Mouse (Mus musculus): ENCODE results near the gene Pnmal1.

Gene Pnmal1

DNA sequence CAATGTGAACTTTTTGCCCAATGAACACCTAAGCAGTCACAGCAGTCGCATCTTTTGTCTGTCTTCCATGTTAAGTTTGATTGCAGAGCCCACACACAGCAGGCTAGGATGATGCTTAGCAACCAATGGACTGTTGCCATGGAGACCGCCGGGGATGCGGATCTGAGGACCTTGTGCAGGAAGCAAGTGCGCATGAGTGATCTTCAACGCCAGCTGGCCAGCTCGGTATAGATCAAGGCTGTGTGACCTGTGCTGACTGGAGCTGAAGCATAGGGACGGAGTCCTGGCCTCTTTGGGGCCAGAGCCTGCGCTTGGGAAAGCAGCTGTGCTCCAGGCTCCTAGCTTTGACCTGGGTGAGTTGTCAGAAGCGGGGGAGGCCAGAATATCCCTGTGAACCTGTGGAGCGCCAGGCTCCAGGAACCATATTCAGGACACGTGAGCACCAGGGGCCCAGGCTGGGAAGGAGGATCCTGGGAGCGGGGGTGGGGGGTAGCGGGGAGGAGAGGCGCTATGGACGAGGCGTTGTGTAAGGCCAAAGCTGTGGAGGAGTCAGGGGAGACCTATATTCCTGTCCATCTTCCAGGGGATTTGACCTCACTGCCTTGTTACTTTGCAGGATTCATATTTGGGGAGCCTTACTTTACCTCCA, at the start of gene Pnmal1:
Pnmal1 (plus strand) TSS at position 141 of the 649 bp plus-strand sequence.
- in situ Hi-C loops (cut with MseI, MboI): loop anchor here in 1 of 2 experiments (5.0 kb wide), 1 partner anchor 38 kb away; no protein-coding TSS in a partner anchor

GRCm38 (mm10) chr7:16909909-16910308, 49.6 kb upstream of the Pnmal1 start:
- in situ Hi-C loops (cut with MseI, MboI): no loop called here

DNA sequence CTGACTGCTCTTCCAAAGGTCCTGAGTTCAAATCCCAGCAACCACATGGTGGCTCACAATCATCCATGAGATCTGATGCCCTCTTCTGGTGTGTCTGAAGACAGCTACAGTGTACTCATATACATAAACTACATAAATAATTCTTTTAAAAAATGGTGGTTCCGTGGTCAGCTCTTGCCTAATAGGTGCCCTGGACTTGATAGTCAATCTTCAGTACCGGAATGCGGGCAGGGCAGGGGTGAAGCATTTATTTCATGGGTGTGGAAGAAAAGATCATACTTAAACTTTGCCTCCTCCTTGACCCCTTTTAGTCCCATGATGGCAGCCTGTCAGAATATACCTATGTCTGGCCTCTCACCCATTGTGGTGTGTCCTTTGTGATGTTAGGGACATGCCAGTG, 47.6 kb upstream of the Pnmal1 start:
- in situ Hi-C loops (cut with MseI, MboI): no loop called here

DNA sequence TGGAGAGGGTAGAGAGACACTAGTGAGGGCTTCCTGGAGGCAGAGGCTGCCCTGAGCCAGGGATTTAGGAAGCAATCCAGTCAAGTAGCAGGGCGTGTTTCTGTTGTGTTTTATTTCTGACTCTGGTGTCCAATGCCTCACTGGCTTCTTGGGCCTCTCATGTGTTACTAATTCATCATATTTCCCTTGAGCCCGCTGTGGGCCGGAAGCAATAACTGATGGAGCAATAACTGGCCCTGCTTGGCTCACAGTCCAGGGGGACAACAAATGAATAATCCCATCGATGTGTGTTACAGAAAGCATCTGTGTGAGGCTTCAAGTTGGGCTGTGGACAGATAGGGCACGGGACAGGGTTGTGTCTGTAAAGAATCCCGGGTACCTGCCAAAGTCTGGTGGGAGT, 47.1 kb upstream of the Pnmal1 start:
- in situ Hi-C loops (cut with MseI, MboI): no loop called here

DNA sequence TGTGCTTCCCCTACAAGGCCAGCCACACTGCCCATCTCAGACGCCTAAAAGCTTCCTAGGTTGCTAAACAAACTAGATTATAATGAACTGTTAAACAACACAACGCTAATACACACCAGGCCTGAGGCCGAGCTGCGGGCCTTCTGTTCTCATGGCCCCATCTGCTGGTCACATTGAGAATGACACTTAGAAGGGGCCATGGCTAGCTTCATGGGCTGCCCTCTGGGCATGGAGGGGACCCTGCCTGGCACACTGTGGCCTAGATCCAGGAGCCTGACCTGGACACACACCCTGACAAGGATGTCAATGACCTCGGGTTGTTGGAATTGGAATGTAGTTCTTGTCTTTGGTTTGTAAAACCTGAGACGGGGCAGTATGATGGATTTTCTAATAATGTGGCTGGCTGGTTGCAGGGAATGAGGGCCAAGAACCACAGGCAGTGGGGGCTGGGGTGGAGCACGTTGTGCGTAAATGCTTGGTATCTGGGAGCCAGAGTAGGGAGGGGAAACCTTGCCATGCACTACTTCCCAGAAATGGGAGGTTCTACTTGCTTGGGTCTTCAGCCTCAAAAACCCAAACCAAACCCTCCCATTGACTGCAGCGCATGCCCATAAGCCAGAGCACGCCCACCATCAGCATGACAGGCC, 45.5 kb upstream of the Pnmal1 start:
- in situ Hi-C loops (cut with MseI, MboI): no loop called here

- in situ Hi-C loops (cut with MseI, MboI): no loop called here
Measured at GRCm38 (mm10) chr7:16914453-16915343, 44.8 kb upstream of the Pnmal1 start.

DNA sequence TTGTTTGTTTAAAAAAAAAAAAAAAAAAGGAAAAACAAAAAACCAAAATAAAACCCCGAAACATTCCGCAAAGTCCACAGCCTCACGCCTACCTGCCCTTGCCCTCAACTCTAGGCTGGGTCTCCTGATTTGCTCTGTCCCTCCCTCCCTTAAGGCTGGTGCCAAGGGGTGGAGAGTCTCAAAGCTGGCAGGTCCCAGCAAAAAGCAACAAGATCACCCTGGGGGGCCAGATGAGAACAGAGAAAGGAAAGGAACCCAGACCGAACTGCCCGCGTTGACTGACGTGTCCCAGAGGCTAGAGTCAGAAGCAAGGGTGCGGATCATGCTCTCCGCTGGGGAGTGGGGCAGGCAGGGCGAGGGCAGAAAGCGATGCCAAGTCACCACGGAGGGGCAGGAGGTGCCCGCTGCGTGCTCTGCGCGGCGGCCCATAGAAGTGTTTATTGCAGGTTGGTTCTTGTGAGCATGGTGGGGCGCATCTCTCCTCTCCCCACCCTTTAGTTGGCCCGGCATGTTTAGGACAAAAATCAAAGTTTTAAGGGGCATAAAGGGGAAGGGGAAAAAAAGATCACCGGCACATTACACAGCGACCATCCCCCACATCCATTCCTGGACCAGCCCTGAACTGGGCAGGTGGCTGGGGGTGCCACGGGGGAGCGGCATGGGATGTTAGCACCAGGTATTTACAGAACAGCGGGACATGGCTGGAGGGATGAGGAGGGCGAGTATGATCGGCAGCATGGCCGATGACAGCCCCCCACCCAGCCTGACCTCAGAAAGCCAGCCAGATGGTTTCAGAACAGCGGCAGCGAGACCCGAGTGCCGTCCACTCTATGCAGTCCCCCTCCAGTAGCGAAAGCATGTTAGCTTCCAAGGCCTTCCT, 43.8 kb upstream of the Pnmal1 start:
- in situ Hi-C loops (cut with MseI, MboI): no loop called here

DNA sequence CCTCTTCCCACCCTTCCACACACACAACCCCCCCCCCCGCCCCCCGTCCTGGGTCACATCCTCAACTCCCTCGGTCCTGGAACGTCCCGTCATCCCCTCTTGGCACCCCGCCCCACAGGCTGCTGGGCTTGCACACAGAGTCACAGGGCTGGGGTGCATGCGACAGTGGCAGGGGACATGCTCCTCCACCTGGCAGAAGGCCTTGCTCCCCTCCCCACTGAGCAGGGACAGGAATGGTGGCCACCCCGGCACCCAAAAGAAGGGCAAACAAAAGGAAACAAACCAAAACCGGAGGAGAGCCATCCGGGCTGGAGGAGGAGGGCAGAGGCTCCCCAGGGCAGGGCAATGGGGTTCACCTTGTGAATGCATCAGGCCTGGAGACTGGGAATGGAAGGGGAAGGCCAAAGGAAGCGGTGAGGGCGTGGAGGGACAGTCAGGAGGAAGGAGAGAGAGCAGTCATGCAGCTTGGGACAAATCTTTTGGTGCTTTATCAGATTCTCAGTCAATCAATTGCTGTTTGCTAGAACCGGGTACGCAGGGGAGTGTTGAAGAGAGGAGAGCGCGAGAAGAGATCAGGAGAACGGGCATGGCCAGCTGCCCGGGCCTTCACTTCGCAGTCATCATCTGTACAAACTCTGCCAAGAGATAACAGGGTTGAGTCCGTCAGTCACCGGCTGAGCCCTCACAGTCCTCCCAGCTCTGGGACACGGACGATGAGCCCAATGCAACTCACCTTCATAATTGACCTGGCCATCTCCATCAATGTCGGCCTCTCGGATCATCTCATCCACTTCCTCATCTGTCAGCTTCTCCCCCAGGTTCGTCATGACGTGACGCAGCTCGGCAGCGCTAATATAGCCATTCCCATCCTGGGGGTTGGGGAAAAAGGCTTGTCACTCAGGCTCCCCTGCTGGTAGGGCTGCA, 42.9 kb upstream of the Pnmal1 start:
- in situ Hi-C loops (cut with MseI, MboI): no loop called here

GRCm38 (mm10) chr7:16917447-16917846, 42.0 kb upstream of the Pnmal1 start:
- in situ Hi-C loops (cut with MseI, MboI): no loop called here

DNA sequence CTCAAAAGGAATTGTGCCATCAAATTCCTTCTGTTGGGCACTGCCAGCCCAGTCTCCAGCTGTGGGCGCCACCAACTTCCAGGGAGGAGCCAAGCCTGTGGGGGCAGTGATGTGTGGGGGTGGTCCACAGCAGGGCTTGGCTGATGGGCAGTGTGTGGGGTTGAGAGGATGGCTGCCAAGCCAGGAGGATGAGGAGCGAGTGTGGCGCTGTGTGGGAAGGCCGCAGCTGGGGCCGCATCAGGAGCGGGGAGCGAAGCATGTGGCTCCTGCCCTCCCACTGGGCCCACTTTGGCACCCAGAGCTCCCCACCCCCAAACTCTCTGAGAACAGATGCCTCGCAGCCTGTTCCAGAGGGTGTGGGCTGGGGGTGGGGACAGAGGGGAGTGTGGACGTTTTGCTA, 41.5 kb upstream of the Pnmal1 start:
- in situ Hi-C loops (cut with MseI, MboI): no loop called here

GRCm38 (mm10) chr7:16918670-16919069, 40.8 kb upstream of the Pnmal1 start:
- in situ Hi-C loops (cut with MseI, MboI): no loop called here

DNA sequence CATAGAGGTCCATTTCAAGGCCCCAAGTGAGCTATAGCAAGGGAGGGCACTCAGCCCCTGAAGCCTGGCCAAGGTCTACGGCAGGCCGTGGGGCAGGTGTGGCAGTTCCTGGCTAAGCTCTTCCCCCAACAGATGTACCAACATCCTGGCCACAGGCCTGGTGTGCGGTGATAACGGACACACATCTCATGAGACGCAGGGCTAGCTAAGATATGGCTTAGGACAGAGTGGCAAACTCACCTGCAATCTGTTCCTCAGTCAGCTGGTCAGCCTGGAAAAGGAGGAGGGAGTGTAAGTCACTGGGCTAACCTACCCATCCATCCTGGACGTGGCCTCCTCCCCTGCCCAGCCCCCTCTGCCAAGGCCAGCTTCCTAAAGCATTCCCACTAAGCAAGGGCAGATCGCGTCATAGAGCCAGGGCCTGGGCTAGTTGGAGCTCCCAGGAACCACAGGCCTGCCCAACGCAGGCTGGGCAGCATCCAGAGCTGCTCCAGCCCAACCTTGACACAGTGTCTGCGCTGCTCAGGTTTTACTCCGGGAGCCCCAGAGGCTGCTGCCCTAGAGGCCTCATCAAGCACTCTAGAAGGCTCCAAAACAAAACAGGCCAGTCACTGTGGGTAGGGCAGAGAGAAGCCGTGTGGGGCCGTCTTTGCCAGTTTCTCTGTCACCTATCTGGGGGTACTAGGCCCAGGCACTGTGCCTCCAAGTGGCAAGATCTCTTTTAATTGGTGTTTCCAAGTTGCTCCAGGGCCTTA, 39.9 kb upstream of the Pnmal1 start:
- in situ Hi-C loops (cut with MseI, MboI): loop anchor here in 1 of 2 experiments (5.0 kb wide), 1 partner anchor 32 kb away; no protein-coding TSS in a partner anchor

- in situ Hi-C loops (cut with MseI, MboI): loop anchor here in 1 of 2 experiments (5.0 kb wide), 1 partner anchor 33 kb away; no protein-coding TSS in a partner anchor
Measured at GRCm38 (mm10) chr7:16920150-16920579, 39.3 kb upstream of the Pnmal1 start.

GRCm38 (mm10) chr7:16920818-16921791, 38.4 kb upstream of the Pnmal1 start:
- in situ Hi-C loops (cut with MseI, MboI): loop anchor here in 1 of 2 experiments (5.0 kb wide), 1 partner anchor 34 kb away; no protein-coding TSS in a partner anchor

GRCm38 (mm10) chr7:16921881-16922335, 37.6 kb upstream of the Pnmal1 start:
- in situ Hi-C loops (cut with MseI, MboI): loop anchor here in 1 of 2 experiments (5.0 kb wide), 1 partner anchor 35 kb away; no protein-coding TSS in a partner anchor

DNA sequence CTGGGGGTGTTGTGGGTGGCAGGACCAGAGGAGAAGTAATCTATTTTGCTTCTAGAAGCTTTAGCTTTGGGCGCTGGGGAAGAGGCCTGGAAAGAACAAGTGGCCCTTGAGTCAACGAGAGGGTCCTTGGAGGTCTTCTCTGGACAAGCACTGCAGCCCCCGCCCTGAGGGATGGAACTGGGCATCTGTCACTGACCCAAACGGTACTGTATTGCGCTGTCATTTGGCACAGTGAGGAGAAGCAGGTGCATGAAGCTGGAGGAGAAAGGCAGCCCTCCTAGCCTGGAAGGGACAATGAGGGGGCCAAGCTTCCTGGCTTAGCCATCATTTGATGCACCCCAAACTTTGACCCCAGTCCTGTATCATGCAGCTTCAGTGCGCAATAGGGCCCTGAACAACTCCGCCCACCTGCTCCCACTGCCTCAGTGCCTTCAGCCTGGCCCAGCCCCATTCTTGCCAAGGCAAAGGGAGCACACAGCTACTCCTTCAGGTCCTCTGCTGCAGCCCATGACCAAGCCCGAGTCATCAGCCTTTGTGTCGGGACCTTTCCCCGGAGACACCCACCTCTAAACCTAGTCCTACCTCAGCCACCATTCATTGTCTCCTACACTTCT, 37.0 kb upstream of the Pnmal1 start:
- in situ Hi-C loops (cut with MseI, MboI): loop anchor here in 1 of 2 experiments (5.0 kb wide), 1 partner anchor 35 kb away; no protein-coding TSS in a partner anchor
